Comparison of ENCODE assay signal across 8 mouse cellular contexts in the genomic region with DNA sequence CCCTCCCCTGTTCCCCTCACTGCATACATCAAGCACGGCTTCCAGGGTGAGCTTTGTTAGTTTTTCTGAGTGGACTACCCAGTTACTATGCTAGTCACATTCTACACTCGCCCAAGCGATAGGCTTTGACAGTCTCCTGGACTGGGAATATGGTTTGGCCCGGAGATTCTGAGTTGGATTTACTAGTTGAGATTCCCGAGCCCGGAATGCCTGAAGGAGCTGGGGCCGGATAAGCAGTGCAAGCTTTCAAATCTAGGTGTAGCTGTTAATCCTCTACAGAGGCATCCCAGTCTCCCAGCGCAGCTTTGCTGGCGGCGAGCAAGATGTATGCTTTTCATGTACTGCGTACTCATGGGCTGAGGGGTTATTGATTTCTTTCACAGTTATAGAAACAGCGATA. TPM values are rescaled to one million over a fixed set of nuclear protein-coding genes. Genes with fewer than 3 reads are reported as not detected.
A peak's percentile ranks its signal among the peaks of the same experiment; 100 is the strongest.
DNase-seq lines count a peak whose midpoint lies in the region; ATAC-seq and TF ChIP-seq lines count a peak whose summit lies in the region.

No protein-coding gene starts in this region.

- peak; percentile 81 for DNase-seq in heart, embryonic 10.5 days (ENCODE audit: low spot score)
- DNase-seq in heart, postnatal 25 days (ENCODE audit: low spot score), result no peak
- peak; percentile 75 for DNase-seq in embryo, embryonic 11 days
- peak; percentile 4 to 8 for DNase-seq in heart, postnatal 14 days
- DNase-seq in layer of hippocampus, adult 18-20 months (ENCODE audit: low spot score in 2 of 2), result peak; percentile 53 to 78
- no peak for DNase-seq in liver, embryonic 14.5 days (ENCODE audit: low read depth in 3 of 3, low spot score in 3 of 3)
- DNase-seq in spleen, postnatal 36 days (ENCODE audit: low spot score in 2 of 2), result no peak

- peak overlapping the region; percentile 86 for H3K27ac ChIP-seq in heart, embryonic 10.5 days
- H3K27ac ChIP-seq in liver, embryonic 14.5 days, result no peak overlapping the region
- H3K27ac ChIP-seq in neural tube, embryonic 15.5 days (replicated peaks), result peak overlapping the region; percentile 86

- intact Hi-C loops in heart, postnatal 25 days (cut with DNase I), result loop anchor here (5.0 kb wide), 1 partner anchor 1387 kb away; no protein-coding TSS in a partner anchor
- intact Hi-C loops in heart, postnatal 14 days (cut with DNase I), result loop anchor here (5.0 to 10.0 kb wide), 2 partner anchors 724 to 1387 kb away; no protein-coding TSS in a partner anchor

- peak overlapping the region; percentile 69 for H3K4me3 ChIP-seq in heart, embryonic 10.5 days
- peak overlapping the region; percentile 27 to 30 for H3K4me3 ChIP-seq in liver, embryonic 14.5 days (ENCODE audit: insufficient read depth in 1 of 2, low read depth in 2 of 2, low read length in 2 of 2)
- H3K4me3 ChIP-seq in neural tube, embryonic 15.5 days (replicated peaks), result peak overlapping the region; percentile 68

- TF ChIP-seq EP300 in liver, embryonic 14.5 days (IDR thresholded peaks at IDR 0.05; ENCODE audit: low read depth), result no peak

- H3K9ac ChIP-seq in liver, embryonic 14.5 days (replicated peaks), result no peak overlapping the region
- H3K9ac ChIP-seq in neural tube, embryonic 15.5 days (replicated peaks), result peak overlapping the region; percentile 76

- H3K36me3 ChIP-seq in heart, embryonic 10.5 days, result no peaks in the 10 kb centered on the region
- no peaks in the 10 kb centered on the region for H3K36me3 ChIP-seq in liver, embryonic 14.5 days (replicated peaks; ENCODE audit: control insufficient read depth, insufficient read depth, low read depth)
- H3K36me3 ChIP-seq in neural tube, embryonic 15.5 days, result no peaks in the 10 kb centered on the region

- no peaks in the 10 kb centered on the region for H3K9me3 ChIP-seq in heart, embryonic 10.5 days
- no peaks in the 10 kb centered on the region for H3K9me3 ChIP-seq in liver, embryonic 14.5 days (ENCODE audit: control insufficient read depth, low read length)
- H3K9me3 ChIP-seq in neural tube, embryonic 15.5 days (replicated peaks), result no peaks in the 10 kb centered on the region

- under 1% methylated on average over 12 of the region's 12 CpGs for WGBS in heart, embryonic 10.5 days
- WGBS in liver, embryonic 14.5 days (ENCODE audit: insufficient replicate concordance), result 5% methylated on average over 12 of the region's 12 CpGs
- under 1% methylated on average over 12 of the region's 12 CpGs for WGBS in neural tube, embryonic 15.5 days

- ATAC-seq in liver, embryonic 14.5 days (ENCODE audit: insufficient read depth), result no peak
- peak; percentile 51; the same call in 1 of the 2 replicates for ATAC-seq in neural tube, embryonic 15.5 days (ENCODE audit: low FRiP score)

- H3K4me2 ChIP-seq in liver, embryonic 14.5 days (ENCODE audit: low read depth), result peak overlapping the region; percentile 63
- H3K4me2 ChIP-seq in neural tube, embryonic 15.5 days, result peak overlapping the region; percentile 64

- H3K27me3 ChIP-seq in heart, embryonic 10.5 days (ENCODE audit: insufficient read depth, poor library complexity, severe bottlenecking), result peaks cover 3% of the 10 kb centered on the region; the same call in 1 of the 2 replicates
- H3K27me3 ChIP-seq in liver, embryonic 14.5 days (ENCODE audit: control insufficient read depth, insufficient read depth, low read length), result no peaks in the 10 kb centered on the region
- H3K27me3 ChIP-seq in neural tube, embryonic 15.5 days (replicated peaks), result no peaks in the 10 kb centered on the region

- peaks cover 9% of the 10 kb centered on the region for H3K4me1 ChIP-seq in heart, embryonic 10.5 days
- H3K4me1 ChIP-seq in liver, embryonic 14.5 days (replicated peaks; ENCODE audit: control insufficient read depth in 2 of 2, insufficient read depth in 2 of 2, low read length in 1 of 2), result no peaks in the 10 kb centered on the region
- peaks cover 18% of the 10 kb centered on the region for H3K4me1 ChIP-seq in neural tube, embryonic 15.5 days

- TF ChIP-seq CTCF in liver, embryonic 14.5 days (IDR thresholded peaks at IDR 0.05; ENCODE audit: low read depth), result no peak

RNA-seq across cellular contexts. Expression of a gene that starts 0.8 kb away (rescaled TPM):
- polyA plus RNA-seq in heart, embryonic 10.5 days (2016; fragmentation: Nextera tagmentation; extraction: Ambion mirVana), result 42.0 and 64.3 TPM in 2 replicates
- total RNA-seq in heart, postnatal 25 days (2021), result under 1 TPM; 0.50 to 0.75 TPM
- under 1 TPM; 0.44 to 0.48 TPM for total RNA-seq in heart, postnatal 14 days (2021)
- total RNA-seq in layer of hippocampus, adult 18-20 months (2021), result 10 to 100 TPM; 33.9 to 34.5 TPM
- 0.18 and 0.20 TPM in 2 replicates for polyA plus RNA-seq in liver, embryonic 14.5 days (2012; rRNA removed)
- 0.41 and 0.61 TPM in 2 replicates for polyA plus RNA-seq in liver, embryonic 14.5 days (2014; fragmentation: Nextera tagmentation; extraction: Ambion mirVana)
- 34.5 and 38.4 TPM in 2 replicates for polyA plus RNA-seq in neural tube, embryonic 15.5 days (2015; fragmentation: Nextera tagmentation; extraction: Ambion mirVana)

Comparison
In these comparisons a context has a peak if more than half of its experiments do, and no peak if none do; other contexts are left out.
1. DNase-seq: peak in heart, embryonic 10.5 days (single experiment), embryo, embryonic 11 days (single experiment), heart, postnatal 14 days (2 of 2) and layer of hippocampus, adult 18-20 months (2 of 2); none in heart, postnatal 25 days (single experiment), liver, embryonic 14.5 days (0 of 3) and spleen, postnatal 36 days (0 of 2).
2. RNA of a gene that starts 0.8 kb away (total RNA-seq): 33.9 to 34.5 TPM in layer of hippocampus, adult 18-20 months; 0.50 to 0.75 TPM in heart, postnatal 25 days and 0.44 to 0.48 TPM in heart, postnatal 14 days; every median in the first group is over 10 times any median in the second.
3. Peak in every context shown above with its lines, with median percentiles within 50 percentile points of each other: H3K4me3 ChIP-seq.